Mouse (Mus musculus) limb, embryonic 11.5 days (tissue): ENCODE measurements around the gene Mgat4a. TPM values are rescaled to one million over a fixed set of nuclear protein-coding genes. Genes with fewer than 3 reads are reported as not detected.

ENCODE experiments used
- ATAC-seq: fragments of 200-750 bp; cut with Nextera tagmentation; 2 replicates; pipeline ENCODE4 v1.8.0; 2017; ENCODE audit warnings: low read depth; ENCODE audit not compliant: insufficient number of reproducible peaks, low FRiP score, low TSS enrichment
- DNase-seq: peaks from one replicate; pipeline ENCODE4 v3.0.0-alpha.2; 2015; ENCODE audit warnings: low spot score
- H3K27ac ChIP-seq: fragments of 300-500 bp; sonication (generic); replicated peaks from 2 replicates; pipeline ENCODE4 v1.5.1; 2014; ENCODE audit warnings: low read depth, mild to moderate bottlenecking, low read length
- H3K27me3 ChIP-seq: fragments of 300-500 bp; sonication (generic); 2 replicates; pipeline ENCODE4 v1.6.1; 2014; ENCODE audit warnings: mild to moderate bottlenecking, low read length, mixed read lengths; ENCODE audit not compliant: control insufficient read depth, insufficient read depth
- H3K36me3 ChIP-seq: fragments of 300-500 bp; sonication (generic); 2 replicates; pipeline ENCODE4 v1.6.1; 2014; ENCODE audit warnings: mild to moderate bottlenecking, low read length, moderate library complexity, mixed read lengths; ENCODE audit not compliant: control insufficient read depth, insufficient read depth
- H3K4me1 ChIP-seq: fragments of 300-500 bp; sonication (generic); 2 replicates; pipeline ENCODE4 v1.6.1; 2014; ENCODE audit warnings: low read length, mixed read lengths; ENCODE audit not compliant: control insufficient read depth, insufficient read depth
- H3K4me2 ChIP-seq: fragments of 300-500 bp; sonication (generic); 2 replicates; pipeline ENCODE4 v1.6.1; 2014; ENCODE audit warnings: low read depth, mild to moderate bottlenecking, moderate library complexity; ENCODE audit not compliant: severe bottlenecking
- H3K4me3 ChIP-seq: fragments of 300-500 bp; sonication (generic); 2 replicates; pipeline ENCODE4 v1.5.1; 2014; ENCODE audit warnings: low read depth, low read length
- H3K9ac ChIP-seq: fragments of 300-500 bp; sonication (generic); 2 replicates; pipeline ENCODE4 v1.6.1; 2014; ENCODE audit warnings: mild to moderate bottlenecking, low read length
- H3K9me3 ChIP-seq: fragments of 300-500 bp; sonication (generic); 2 replicates; pipeline ENCODE4 v1.6.1; 2016; ENCODE audit warnings: low read length; ENCODE audit not compliant: control insufficient read depth
- WGBS: fragments of 180-500 bp; shearing (Covaris S2); extraction: QIAGEN DNeasy Blood & Tissue Kit; methylation state at CpG from one replicate; pipeline ENCODE4 v1.1.7; 2014; 5-methylcytosine and 5-hydroxymethylcytosine counted together
- polyA plus RNA-seq: library from polyadenylated mRNA; unstranded; fragments of >200 nt; fragmentation: Nextera tagmentation; extraction: Ambion mirVana; gene quantifications from 2 replicates; pipeline ENCODE4 v1.2.1, GENCODE M21; 2014

Gene Mgat4a
- polyA plus RNA-seq, 1 experiment from 2014 or later = 7.0 TPM

GRCm38 (mm10) chr1:37495698-37496321, 45.0 kb downstream of the Mgat4a start:
- no peak overlapping the region for H3K4me2 ChIP-seq
- no peaks in the 10 kb centered on the region for H3K4me1 ChIP-seq
- no peak overlapping the region for H3K4me3 ChIP-seq
- no peaks in the 10 kb centered on the region for H3K36me3 ChIP-seq
- no peak overlapping the region for H3K27ac ChIP-seq
- no peak for ATAC-seq
- no peak overlapping the region for H3K9ac ChIP-seq
- no peaks in the 10 kb centered on the region for H3K9me3 ChIP-seq
- no peaks in the 10 kb centered on the region for H3K27me3 ChIP-seq
- DNase-seq = no peak
- WGBS = 89% methylated on average over 10 of the region's 10 CpGs

DNA sequence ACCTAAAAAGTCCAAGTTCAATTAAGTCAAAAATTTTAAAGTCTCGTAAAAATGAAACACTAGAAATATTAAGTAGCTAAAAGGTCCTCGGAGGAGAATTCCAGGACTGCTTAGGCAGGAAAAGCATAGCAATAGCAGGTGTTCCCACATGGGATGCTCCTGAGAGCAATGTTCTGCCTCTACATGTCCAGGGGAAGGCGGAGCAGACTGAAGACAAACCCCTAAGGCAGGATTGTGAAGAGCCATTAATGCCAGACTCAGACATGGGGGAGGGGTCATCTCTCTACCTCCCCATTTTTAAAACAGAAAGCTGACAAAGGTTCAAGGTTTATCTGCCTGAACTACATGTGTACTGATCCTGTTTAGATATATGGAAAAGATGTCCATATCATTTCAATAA, 45.7 kb downstream of the Mgat4a start:
- Histone ChIP-seq H3K4me1 (no peaks in the 10 kb centered on the region), H3K27ac (no peak overlapping the region), H3K27me3 (no peaks in the 10 kb centered on the region), H3K9me3 (no peaks in the 10 kb centered on the region), H3K4me3 (no peak overlapping the region), H3K9ac (no peak overlapping the region), H3K36me3 (no peaks in the 10 kb centered on the region), H3K4me2 (no peak overlapping the region)
- no peak for DNase-seq
- 86% methylated on average over 3 of the region's 3 CpGs for WGBS
- ATAC-seq = no peak

GRCm38 (mm10) chr1:37491672-37492071, 49.1 kb downstream of the Mgat4a start:
- no peak overlapping the region for H3K4me2 ChIP-seq
- H3K27me3 ChIP-seq = no peaks in the 10 kb centered on the region
- H3K27ac ChIP-seq = no peak overlapping the region
- no peaks in the 10 kb centered on the region for H3K4me1 ChIP-seq
- WGBS = 80% methylated on average over 7 of the region's 7 CpGs
- no peak overlapping the region for H3K9ac ChIP-seq
- no peaks in the 10 kb centered on the region for H3K36me3 ChIP-seq
- ATAC-seq = no peak
- H3K9me3 ChIP-seq = no peaks in the 10 kb centered on the region
- no peak overlapping the region for H3K4me3 ChIP-seq
- no peak for DNase-seq

- no peak overlapping the region for H3K27ac ChIP-seq
- H3K36me3 ChIP-seq = no peaks in the 10 kb centered on the region
- no peaks in the 10 kb centered on the region for H3K9me3 ChIP-seq
- no peaks in the 10 kb centered on the region for H3K27me3 ChIP-seq
- H3K4me3 ChIP-seq = no peak overlapping the region
- no peaks in the 10 kb centered on the region for H3K4me1 ChIP-seq
- no peak for ATAC-seq
- no peak for DNase-seq
- H3K4me2 ChIP-seq = no peak overlapping the region
- 85% methylated on average over 5 of the region's 5 CpGs for WGBS
- no peak overlapping the region for H3K9ac ChIP-seq
These were observed 50.1 kb downstream of the Mgat4a start for GRCm38 (mm10) chr1:37490691-37491212.

DNA sequence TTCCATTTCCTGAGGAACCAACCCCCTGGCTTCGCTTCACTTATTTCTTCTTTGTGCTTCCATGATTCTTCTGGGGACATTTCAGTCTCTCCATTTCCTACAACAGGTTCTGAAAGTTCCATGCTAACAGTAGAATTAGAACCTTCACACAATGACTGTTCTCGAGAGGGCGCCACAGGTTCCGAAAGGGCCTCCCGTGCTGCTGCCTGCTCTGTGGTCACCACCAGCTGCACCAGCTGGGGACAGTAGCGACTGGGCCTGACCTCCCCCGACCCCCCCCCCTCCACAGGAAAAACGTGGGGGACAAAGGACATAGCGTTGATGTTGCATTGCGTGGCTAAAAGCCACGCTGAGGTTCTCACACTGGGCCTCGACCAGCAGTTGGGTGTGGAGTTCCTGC, 52.3 kb downstream of the Mgat4a start:
- Histone ChIP-seq H3K4me1 (no peaks in the 10 kb centered on the region), H3K4me2 (no peak overlapping the region), H3K4me3 (no peak overlapping the region), H3K9me3 (no peaks in the 10 kb centered on the region), H3K27ac (no peak overlapping the region), H3K27me3 (no peaks in the 10 kb centered on the region), H3K36me3 (no peaks in the 10 kb centered on the region), H3K9ac (no peak overlapping the region)
- WGBS = 82% methylated on average over 12 of the region's 12 CpGs
- DNase-seq = no peak
- ATAC-seq = no peak

DNA sequence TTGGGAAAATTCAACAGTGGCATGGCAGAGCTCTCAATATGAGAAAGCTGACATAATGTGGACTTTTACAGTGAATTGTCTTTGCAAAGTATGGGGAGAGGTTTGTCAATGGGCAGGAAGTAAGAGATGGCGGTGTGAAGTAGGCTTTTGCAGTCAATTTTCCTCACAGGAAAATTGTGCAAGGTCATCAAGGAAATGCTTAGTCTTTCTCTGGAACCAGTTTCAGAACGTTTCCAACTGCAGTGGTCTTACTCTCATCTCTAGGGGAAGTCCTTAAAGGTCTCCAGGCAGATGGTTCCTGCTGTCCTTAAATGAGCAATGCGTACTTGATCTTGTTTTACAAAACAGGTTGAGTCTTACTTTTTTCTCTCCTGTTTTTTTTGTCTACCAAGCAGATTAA, 53.8 kb downstream of the Mgat4a start:
- WGBS = 79% methylated on average over 3 of the region's 3 CpGs
- Histone ChIP-seq H3K27me3 (no peaks in the 10 kb centered on the region), H3K9me3 (no peaks in the 10 kb centered on the region), H3K36me3 (no peaks in the 10 kb centered on the region), H3K4me1 (no peaks in the 10 kb centered on the region), H3K4me3 (no peak overlapping the region), H3K27ac (no peak overlapping the region), H3K9ac (no peak overlapping the region), H3K4me2 (no peak overlapping the region)
- DNase-seq (no peak), ATAC-seq (no peak)

GRCm38 (mm10) chr1:37486439-37486838, 54.4 kb downstream of the Mgat4a start:
- DNase-seq = no peak
- H3K4me1 ChIP-seq = no peaks in the 10 kb centered on the region
- H3K4me3 ChIP-seq = no peak overlapping the region
- no peak for ATAC-seq
- no peak overlapping the region for H3K4me2 ChIP-seq
- H3K27ac ChIP-seq = no peak overlapping the region
- H3K27me3 ChIP-seq = no peaks in the 10 kb centered on the region
- WGBS = 90% methylated on average over 1 of the region's 1 CpGs
- no peaks in the 10 kb centered on the region for H3K36me3 ChIP-seq
- no peak overlapping the region for H3K9ac ChIP-seq
- H3K9me3 ChIP-seq = no peaks in the 10 kb centered on the region

GRCm38 (mm10) chr1:37484612-37485011, 56.2 kb downstream of the Mgat4a start:
- Histone ChIP-seq H3K4me2 (no peak overlapping the region), H3K9me3 (no peaks in the 10 kb centered on the region), H3K27ac (no peak overlapping the region), H3K27me3 (no peaks in the 10 kb centered on the region), H3K36me3 (no peaks in the 10 kb centered on the region), H3K4me1 (no peaks in the 10 kb centered on the region), H3K4me3 (no peak overlapping the region), H3K9ac (no peak overlapping the region)
- ATAC-seq (no peak), DNase-seq (no peak)
- WGBS = 87% methylated on average over 4 of the region's 4 CpGs

DNA sequence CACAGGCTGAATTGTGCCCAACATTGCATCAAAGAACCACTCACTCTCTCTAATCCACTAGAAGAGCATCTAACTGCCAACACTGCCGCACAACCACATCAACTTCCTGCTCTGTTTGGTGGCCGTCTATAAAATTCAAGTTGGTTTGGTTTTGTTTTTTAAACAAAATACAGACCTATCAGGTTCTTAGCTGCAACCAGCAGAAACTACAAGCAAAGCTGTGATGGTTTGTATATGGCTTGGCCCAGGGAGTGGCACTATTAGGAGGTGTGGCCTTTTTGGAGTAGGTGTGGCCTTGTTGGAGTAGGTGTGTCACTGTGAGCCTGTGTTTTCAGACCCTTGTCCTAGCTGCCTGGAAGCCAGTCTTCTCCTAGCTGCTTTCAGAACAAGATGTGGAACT, 59.5 kb downstream of the Mgat4a start:
- Histone ChIP-seq H3K9me3 (no peaks in the 10 kb centered on the region), H3K27ac (no peak overlapping the region), H3K4me2 (no peak overlapping the region), H3K4me1 (no peaks in the 10 kb centered on the region), H3K27me3 (no peaks in the 10 kb centered on the region), H3K36me3 (no peaks in the 10 kb centered on the region), H3K9ac (no peak overlapping the region), H3K4me3 (no peak overlapping the region)
- WGBS = 89% methylated on average over 2 of the region's 2 CpGs
- ATAC-seq = no peak
- DNase-seq = no peak
